Mouse (Mus musculus) hindbrain, embryonic 13.5 days (tissue): ENCODE measurements around the gene Lrig1. TPM values are rescaled to one million over a fixed set of nuclear protein-coding genes. Genes with fewer than 3 reads are reported as not detected.

ENCODE experiments used
- ATAC-seq: fragments of 200-750 bp; cut with Nextera tagmentation; 2 replicates; pipeline ENCODE4 v1.8.0; 2017; ENCODE audit warnings: moderate TSS enrichment; ENCODE audit not compliant: low FRiP score
- H3K27ac ChIP-seq: fragments of 300-500 bp; sonication (generic); 2 replicates; pipeline ENCODE4 v1.5.1; 2015; ENCODE audit warnings: inconsistent platforms, mild to moderate bottlenecking, moderate library complexity
- H3K27me3 ChIP-seq: fragments of 300-500 bp; sonication (generic); 2 replicates; pipeline ENCODE4 v1.6.1; 2015; ENCODE audit warnings: mild to moderate bottlenecking, inconsistent platforms
- H3K36me3 ChIP-seq: fragments of 300-500 bp; sonication (generic); 2 replicates; pipeline ENCODE4 v1.6.1; 2015; ENCODE audit warnings: mild to moderate bottlenecking, inconsistent platforms
- H3K4me1 ChIP-seq: fragments of 300-500 bp; sonication (generic); replicated peaks from 2 replicates; pipeline ENCODE4 v1.6.1; 2015; ENCODE audit warnings: inconsistent platforms
- H3K4me2 ChIP-seq: fragments of 300-500 bp; sonication (generic); 2 replicates; pipeline ENCODE4 v1.6.1; 2015; ENCODE audit warnings: inconsistent platforms, mild to moderate bottlenecking, moderate library complexity
- H3K4me3 ChIP-seq: fragments of 300-500 bp; sonication (generic); 2 replicates; pipeline ENCODE4 v1.5.1; 2015; ENCODE audit warnings: mild to moderate bottlenecking, inconsistent platforms
- H3K9ac ChIP-seq: fragments of 300-500 bp; sonication (generic); 2 replicates; pipeline ENCODE4 v1.6.1; 2015; ENCODE audit warnings: mild to moderate bottlenecking, inconsistent platforms
- H3K9me3 ChIP-seq: fragments of 300-500 bp; sonication (generic); 2 replicates; pipeline ENCODE4 v1.6.1; 2016; ENCODE audit warnings: inconsistent platforms
- WGBS: fragments of 180-500 bp; shearing (Covaris S2); methylation state at CpG from one replicate; pipeline ENCODE4 v1.1.7; 2015; 5-methylcytosine and 5-hydroxymethylcytosine counted together
- polyA plus RNA-seq: library from polyadenylated mRNA; unstranded; fragments of >200 nt; fragmentation: Nextera tagmentation; extraction: Ambion mirVana; gene quantifications from 2 replicates; pipeline ENCODE4 v1.2.1, GENCODE M21; 2015

The Lrig1 gene
- polyA plus RNA-seq, 1 experiment from 2014 or later, result 12.5 TPM

DNA sequence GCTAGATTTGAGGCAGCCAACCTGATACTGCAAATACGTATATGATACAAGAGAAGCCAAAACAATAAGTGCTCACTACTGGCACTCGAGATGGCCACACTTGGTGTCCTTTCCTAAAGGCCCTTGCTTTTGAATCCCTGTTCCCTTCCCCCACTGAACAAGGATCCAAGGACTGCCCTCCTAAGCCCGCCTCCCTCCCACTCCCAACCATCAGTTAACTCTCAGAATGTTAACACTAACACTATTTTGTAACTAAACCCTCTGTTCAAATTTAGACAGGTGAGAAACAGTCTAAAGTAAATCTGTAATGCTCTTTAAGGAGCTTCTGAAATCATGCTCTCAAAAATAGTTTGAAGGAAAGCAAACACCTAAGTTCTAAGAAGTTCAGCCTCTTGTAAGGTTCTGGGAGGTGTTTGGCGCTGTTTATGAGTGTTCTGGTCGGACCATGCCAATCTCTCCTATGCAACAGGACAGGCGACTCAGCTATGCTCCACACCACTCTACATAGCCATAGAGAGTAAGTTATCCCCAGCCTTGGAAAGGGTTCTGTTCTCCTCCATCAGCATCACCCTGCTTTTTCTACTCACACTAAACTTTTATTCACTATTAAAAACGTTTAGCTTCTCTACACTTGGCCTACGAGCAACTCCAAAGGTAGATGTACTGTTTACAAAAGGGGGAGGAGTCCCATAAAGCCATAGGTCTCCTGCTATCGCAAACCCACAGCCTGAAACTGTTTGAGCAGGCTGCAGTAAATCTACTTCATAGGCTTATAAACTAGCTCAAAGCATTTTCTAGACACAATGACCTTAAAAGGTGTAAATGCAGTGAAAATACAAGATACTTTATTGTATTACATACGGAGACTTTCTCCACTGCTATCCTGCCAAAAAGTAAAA, 3.5 kb downstream of the Lrig1 start:
- no peak for ATAC-seq
- Histone ChIP-seq H3K9me3 (no peaks in the 10 kb centered on the region), H3K27me3 (no peaks in the 10 kb centered on the region), H3K4me1 (peaks cover 69% of the 10 kb centered on the region), H3K27ac (no peak overlapping the region), H3K4me3 (peak overlapping the region; percentile 96), H3K9ac (peak overlapping the region; percentile 46), H3K36me3 (no peaks in the 10 kb centered on the region), H3K4me2 (peak overlapping the region; percentile 92)
- 41% methylated on average over 10 of the region's 10 CpGs for WGBS

DNA sequence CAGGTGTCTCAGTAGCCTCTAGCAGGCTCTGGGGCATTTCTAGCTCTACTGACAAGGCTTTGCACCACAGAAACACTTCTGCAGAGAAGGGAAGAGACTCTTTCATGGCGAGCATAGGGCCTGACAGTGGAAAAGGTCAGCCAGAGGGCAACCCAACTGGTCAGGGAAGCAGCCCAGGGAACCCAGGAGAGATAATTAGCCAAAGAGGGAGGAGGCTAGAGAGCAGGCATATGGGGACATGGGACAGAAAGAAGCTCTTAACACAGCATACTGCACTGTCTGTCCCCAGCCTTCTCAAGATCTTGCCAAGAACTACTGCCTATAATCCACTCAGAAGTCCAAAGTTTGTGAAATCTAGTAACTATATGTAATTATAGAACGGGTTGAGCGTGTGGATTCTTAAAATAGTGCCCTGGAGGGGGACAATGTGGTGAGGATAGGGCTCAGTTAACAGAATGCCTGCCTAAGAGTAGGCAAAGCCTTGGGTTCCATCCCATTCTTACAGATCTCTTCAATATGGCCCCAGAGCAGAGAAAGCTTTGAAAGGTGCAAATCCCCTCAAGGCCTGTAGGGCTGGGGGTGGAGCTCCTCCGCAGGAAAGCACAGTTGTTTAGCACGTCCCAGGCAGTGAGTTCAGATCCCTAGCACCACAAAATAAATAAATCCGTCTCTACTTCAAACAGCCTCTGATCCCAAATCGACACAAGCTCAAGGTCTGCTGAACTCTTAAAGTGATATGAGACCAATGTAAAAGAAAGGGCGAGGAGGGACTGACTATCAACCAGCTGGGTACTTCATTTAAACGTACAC, 4.6 kb downstream of the Lrig1 start:
- no peak overlapping the region for H3K9ac ChIP-seq
- H3K4me1 ChIP-seq, result peaks cover 62% of the 10 kb centered on the region
- H3K36me3 ChIP-seq, result no peaks in the 10 kb centered on the region
- WGBS, result 45% methylated on average over 9 of the region's 9 CpGs
- H3K4me3 ChIP-seq, result peak overlapping the region; percentile 96; the same call in 1 of the 2 replicates
- H3K9me3 ChIP-seq, result no peaks in the 10 kb centered on the region
- ATAC-seq, result no peak
- H3K27ac ChIP-seq, result no peak overlapping the region
- peak overlapping the region; percentile 92 for H3K4me2 ChIP-seq
- H3K27me3 ChIP-seq, result no peaks in the 10 kb centered on the region

GRCm38 (mm10) chr6:94694481-94694880, 5.5 kb downstream of the Lrig1 start:
- no peak overlapping the region for H3K27ac ChIP-seq
- H3K9me3 ChIP-seq, result no peaks in the 10 kb centered on the region
- H3K27me3 ChIP-seq, result no peaks in the 10 kb centered on the region
- H3K4me1 ChIP-seq, result peaks cover 68% of the 10 kb centered on the region
- H3K4me3 ChIP-seq, result peak overlapping the region; percentile 1; the same call in 1 of the 2 replicates
- ATAC-seq, result no peak
- 0% methylated on average over 1 of the region's 1 CpGs for WGBS
- H3K4me2 ChIP-seq, result peak overlapping the region; percentile 92
- no peaks in the 10 kb centered on the region for H3K36me3 ChIP-seq
- H3K9ac ChIP-seq, result no peak overlapping the region

GRCm38 (mm10) chr6:94693091-94693490, 6.9 kb downstream of the Lrig1 start:
- Histone ChIP-seq H3K27me3 (no peaks in the 10 kb centered on the region), H3K9me3 (no peaks in the 10 kb centered on the region), H3K4me1 (peaks cover 60% of the 10 kb centered on the region), H3K9ac (no peak overlapping the region), H3K27ac (no peak overlapping the region), H3K4me2 (peak overlapping the region; percentile 92), H3K36me3 (no peaks in the 10 kb centered on the region), H3K4me3 (no peak overlapping the region)
- no peak for ATAC-seq
- WGBS, result 69% methylated on average over 9 of the region's 9 CpGs

DNA sequence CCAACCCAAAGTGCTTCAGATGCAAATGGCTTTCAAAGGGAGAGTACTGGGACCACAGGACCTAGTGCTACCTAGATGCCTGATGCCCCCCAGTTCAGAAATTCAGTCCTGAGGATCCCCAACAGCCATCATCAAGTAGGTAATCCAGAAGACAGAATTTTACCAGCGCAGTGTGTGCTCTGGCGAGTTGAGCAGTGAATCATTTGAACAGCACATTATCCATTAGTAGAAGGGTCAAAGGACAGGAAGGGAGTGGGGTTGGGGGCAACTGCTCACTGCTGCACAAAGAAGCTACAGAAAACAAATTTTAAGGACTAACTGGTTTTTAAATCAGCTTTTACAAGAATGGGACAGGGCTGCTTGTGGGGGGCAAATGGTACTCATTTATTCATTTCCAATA, 8.0 kb downstream of the Lrig1 start:
- no peaks in the 10 kb centered on the region for H3K36me3 ChIP-seq
- peak overlapping the region; percentile 92 for H3K4me2 ChIP-seq
- no peak overlapping the region for H3K9ac ChIP-seq
- H3K27me3 ChIP-seq, result no peaks in the 10 kb centered on the region
- WGBS, result 26% methylated on average over 2 of the region's 2 CpGs
- H3K9me3 ChIP-seq, result no peaks in the 10 kb centered on the region
- H3K4me1 ChIP-seq, result peaks cover 55% of the 10 kb centered on the region
- no peak for ATAC-seq
- no peak overlapping the region for H3K27ac ChIP-seq
- no peak overlapping the region for H3K4me3 ChIP-seq

DNA sequence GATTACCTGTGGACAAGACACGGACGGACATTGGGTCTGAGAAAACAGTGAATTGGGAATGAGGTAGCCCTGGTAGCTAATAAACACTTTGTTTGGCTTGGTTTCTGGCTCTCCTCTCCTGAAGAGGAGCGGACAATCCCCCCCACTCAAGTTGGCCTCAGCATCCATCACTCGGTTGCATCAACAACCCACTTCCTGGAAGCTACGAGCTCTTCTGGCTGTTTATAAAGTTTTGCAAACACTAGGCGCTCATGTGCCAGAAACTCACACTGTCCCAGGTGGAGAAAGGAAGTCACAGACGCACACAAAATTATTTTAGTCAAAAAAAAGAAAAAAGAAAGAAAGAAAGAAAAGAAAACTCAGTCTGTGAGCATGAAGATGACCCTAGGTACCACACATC, 9.7 kb downstream of the Lrig1 start:
- peaks cover 48% of the 10 kb centered on the region for H3K4me1 ChIP-seq
- no peaks in the 10 kb centered on the region for H3K36me3 ChIP-seq
- H3K4me2 ChIP-seq, result no peak overlapping the region
- no peak for ATAC-seq
- WGBS, result 69% methylated on average over 7 of the region's 7 CpGs
- no peaks in the 10 kb centered on the region for H3K27me3 ChIP-seq
- no peak overlapping the region for H3K27ac ChIP-seq
- H3K9ac ChIP-seq, result no peak overlapping the region
- H3K9me3 ChIP-seq, result no peaks in the 10 kb centered on the region
- no peak overlapping the region for H3K4me3 ChIP-seq

- Histone ChIP-seq H3K27ac (peak overlapping the region; percentile 8; the same call in 1 of the 2 replicates), H3K9me3 (no peaks in the 10 kb centered on the region), H3K36me3 (no peaks in the 10 kb centered on the region), H3K4me1 (peaks cover 58% of the 10 kb centered on the region), H3K4me3 (no peak overlapping the region), H3K9ac (no peak overlapping the region), H3K4me2 (no peak overlapping the region), H3K27me3 (no peaks in the 10 kb centered on the region)
- 64% methylated on average over 4 of the region's 4 CpGs for WGBS
- ATAC-seq, result no peak
These were observed 11.2 kb downstream of the Lrig1 start for GRCm38 (mm10) chr6:94688722-94689121.

DNA sequence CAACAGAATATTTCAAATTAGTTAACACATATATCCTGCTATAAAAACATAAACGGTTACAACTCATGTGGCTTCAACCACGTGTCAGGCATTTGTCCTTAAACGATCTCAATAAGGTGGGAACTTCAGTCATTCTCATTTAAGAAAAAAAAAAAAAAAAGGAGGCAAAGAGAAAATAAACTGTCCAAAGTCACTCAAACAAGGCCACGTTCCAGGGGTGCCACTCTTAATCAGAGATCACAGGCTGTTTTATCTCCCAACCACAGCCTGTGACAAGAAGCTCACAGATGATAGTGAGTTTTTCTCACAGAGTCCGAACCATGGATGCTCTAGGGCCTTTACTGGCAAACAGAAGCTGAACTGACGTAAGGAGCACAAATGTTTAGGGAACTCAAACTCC, 13.9 kb downstream of the Lrig1 start:
- H3K4me2 ChIP-seq, result no peak overlapping the region; the same call in 1 of the 2 replicates
- no peak for ATAC-seq
- no peaks in the 10 kb centered on the region for H3K9me3 ChIP-seq
- no peaks in the 10 kb centered on the region for H3K36me3 ChIP-seq
- H3K27ac ChIP-seq, result no peak overlapping the region
- H3K27me3 ChIP-seq, result no peaks in the 10 kb centered on the region
- H3K9ac ChIP-seq, result no peak overlapping the region
- no peak overlapping the region for H3K4me3 ChIP-seq
- 74% methylated on average over 6 of the region's 6 CpGs for WGBS
- peaks cover 58% of the 10 kb centered on the region for H3K4me1 ChIP-seq

GRCm38 (mm10) chr6:94685611-94686010, 14.3 kb downstream of the Lrig1 start:
- no peak overlapping the region for H3K4me3 ChIP-seq
- H3K27ac ChIP-seq, result no peak overlapping the region
- H3K9ac ChIP-seq, result no peak overlapping the region
- 66% methylated on average over 6 of the region's 6 CpGs for WGBS
- peak overlapping the region; percentile 7; the same call in 1 of the 2 replicates for H3K4me2 ChIP-seq
- H3K27me3 ChIP-seq, result no peaks in the 10 kb centered on the region
- peaks cover 63% of the 10 kb centered on the region for H3K4me1 ChIP-seq
- ATAC-seq, result no peak
- no peaks in the 10 kb centered on the region for H3K36me3 ChIP-seq
- H3K9me3 ChIP-seq, result no peaks in the 10 kb centered on the region

DNA sequence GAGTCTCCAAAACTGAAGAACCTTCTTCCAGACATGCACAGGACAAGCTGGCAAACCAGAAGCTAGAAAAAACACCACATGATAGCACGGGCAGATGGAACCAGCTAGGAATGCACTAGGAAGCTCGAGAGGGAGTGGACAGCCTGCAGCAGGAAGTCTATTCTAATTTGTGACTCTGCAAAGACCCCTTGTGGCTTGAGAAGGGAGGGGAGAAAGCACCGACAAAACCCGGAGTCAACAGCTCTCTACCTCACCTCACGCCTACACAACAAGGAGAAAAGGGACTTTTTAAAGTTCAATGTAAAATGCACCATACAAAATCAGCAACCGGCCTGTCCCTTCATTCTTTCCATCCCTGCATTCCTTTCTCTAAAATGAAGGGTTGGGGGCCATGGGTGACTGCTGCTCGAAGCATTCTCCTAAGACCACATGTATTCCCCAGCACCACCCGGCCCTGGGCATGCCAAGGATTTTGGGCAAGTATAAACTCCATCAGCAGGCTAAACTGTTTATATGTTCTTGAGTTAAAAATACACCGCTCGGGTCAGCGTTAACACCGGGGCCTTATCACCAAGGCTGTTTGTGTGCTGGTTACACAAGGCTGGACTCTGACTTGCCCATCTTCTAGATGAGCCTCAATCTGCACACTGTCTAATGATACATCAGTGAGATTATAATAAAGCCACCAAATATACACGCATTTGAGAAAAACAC, 15.0 kb downstream of the Lrig1 start:
- H3K9ac ChIP-seq, result no peak overlapping the region
- H3K4me2 ChIP-seq, result 0 out of 2 replicates have a peak overlapping the region, but pooled peaks have one; percentile 3
- H3K27ac ChIP-seq, result 0 out of 2 replicates have a peak overlapping the region, but pooled peaks have one; percentile 2
- no peaks in the 10 kb centered on the region for H3K27me3 ChIP-seq
- no peaks in the 10 kb centered on the region for H3K9me3 ChIP-seq
- no peak overlapping the region for H3K4me3 ChIP-seq
- no peak for ATAC-seq
- WGBS, result 46% methylated on average over 13 of the region's 13 CpGs
- peaks cover 59% of the 10 kb centered on the region for H3K4me1 ChIP-seq
- H3K36me3 ChIP-seq, result no peaks in the 10 kb centered on the region

GRCm38 (mm10) chr6:94683701-94684100, 16.3 kb downstream of the Lrig1 start:
- H3K9me3 ChIP-seq, result no peaks in the 10 kb centered on the region
- H3K27ac ChIP-seq, result 0 out of 2 replicates have a peak overlapping the region, but pooled peaks have one; percentile 15
- no peaks in the 10 kb centered on the region for H3K27me3 ChIP-seq
- no peak for ATAC-seq
- H3K36me3 ChIP-seq, result no peaks in the 10 kb centered on the region
- peaks cover 58% of the 10 kb centered on the region for H3K4me1 ChIP-seq
- H3K9ac ChIP-seq, result no peak overlapping the region
- H3K4me2 ChIP-seq, result no peak overlapping the region
- H3K4me3 ChIP-seq, result no peak overlapping the region
- 65% methylated on average over 3 of the region's 3 CpGs for WGBS

GRCm38 (mm10) chr6:94682270-94682618, 17.7 kb downstream of the Lrig1 start:
- Histone ChIP-seq H3K9me3 (no peaks in the 10 kb centered on the region), H3K4me1 (peaks cover 70% of the 10 kb centered on the region), H3K27me3 (no peaks in the 10 kb centered on the region), H3K4me2 (peak overlapping the region; percentile 6; the same call in 1 of the 2 replicates), H3K9ac (no peak overlapping the region), H3K27ac (peak overlapping the region; percentile 53), H3K4me3 (no peak overlapping the region), H3K36me3 (no peaks in the 10 kb centered on the region)
- no peak for ATAC-seq
- WGBS, result 56% methylated on average over 6 of the region's 6 CpGs
